Mouse (Mus musculus) erythroblast, adult 5-6 weeks (primary cell): ENCODE results near the gene Gse1. TPM values are rescaled to one million over a fixed set of nuclear protein-coding genes. Genes with fewer than 3 reads are reported as not detected.

Experiments used
- ATAC-seq: replicated peaks from 2 replicates; pipeline ENCODE4 v1.8.0; 2016; ENCODE audit warnings: moderate number of reproducible peaks, mild to moderate bottlenecking, moderate TSS enrichment, inconsistent platforms; ENCODE audit not compliant: poor library complexity, low FRiP score, severe bottlenecking
- total RNA-seq, 2 experiments: library from RNA; stranded (forward) in 1 of 2; stranded (reverse) in 1 of 2; fragments of 150-400 nt in 1 of 2; fragments of 200-764, 138-1000 nt in 1 of 2; gene quantifications; 2 replicates each; pipeline versions ENCODE4 v1.2.3 to v1.2.4; 2015 to 2017; ENCODE audit warnings: low replicate concordance in 2 of 2

The Gse1 gene
- total RNA-seq, 2 experiments from 2014 or later, result 30.0 to 38.3 TPM

- ATAC-seq, result no peak
Measured at GRCm38 (mm10) chr8:120589921-120590320, 361.7 kb downstream of the Gse1 start.

- ATAC-seq, result no peak
Measured at GRCm38 (mm10) chr8:120591587-120592292, 363.5 kb downstream of the Gse1 start.

GRCm38 (mm10) chr8:120594571-120594970, 366.3 kb downstream of the Gse1 start:
- no peak for ATAC-seq

- ATAC-seq, result peak; percentile 80
Measured at GRCm38 (mm10) chr8:120595963-120596362, 367.7 kb downstream of the Gse1 start.

- ATAC-seq, result no peak
Measured at GRCm38 (mm10) chr8:120598579-120598978, 370.3 kb downstream of the Gse1 start.

GRCm38 (mm10) chr8:120599504-120599903, 371.2 kb downstream of the Gse1 start:
- 0 out of 2 replicates have a peak, but pooled peaks have one; percentile 46 for ATAC-seq

- ATAC-seq, result no peak
Measured at GRCm38 (mm10) chr8:120602672-120603071, 374.4 kb downstream of the Gse1 start.

GRCm38 (mm10) chr8:120607460-120607859, 379.2 kb downstream of the Gse1 start:
- no peak for ATAC-seq

GRCm38 (mm10) chr8:120607885-120608284, 379.6 kb downstream of the Gse1 start:
- ATAC-seq, result peak; percentile 73

GRCm38 (mm10) chr8:120610824-120611223, 382.6 kb downstream of the Gse1 start:
- no peak for ATAC-seq

- no peak for ATAC-seq
Measured at GRCm38 (mm10) chr8:120614491-120614890, 386.2 kb downstream of the Gse1 start.

GRCm38 (mm10) chr8:120616663-120617626, 388.7 kb downstream of the Gse1 start:
- ATAC-seq, result no peak

- peak; percentile 77 for ATAC-seq
Measured at GRCm38 (mm10) chr8:120618110-120618509, 389.9 kb downstream of the Gse1 start.

GRCm38 (mm10) chr8:120619235-120620180, 391.3 kb downstream of the Gse1 start:
- no peak for ATAC-seq

GRCm38 (mm10) chr8:120620441-120620840, 392.2 kb downstream of the Gse1 start:
- ATAC-seq, result no peak

- ATAC-seq, result no peak
Measured at GRCm38 (mm10) chr8:120622161-120622560, 393.9 kb downstream of the Gse1 start.

- ATAC-seq, result no peak
Measured at GRCm38 (mm10) chr8:120623608-120624007, 395.4 kb downstream of the Gse1 start.

GRCm38 (mm10) chr8:120626461-120626860, 398.2 kb downstream of the Gse1 start:
- no peak for ATAC-seq

GRCm38 (mm10) chr8:120627298-120627697, 399.0 kb downstream of the Gse1 start:
- no peak for ATAC-seq

GRCm38 (mm10) chr8:120630031-120630430, 401.8 kb downstream of the Gse1 start:
- no peak for ATAC-seq
